Mouse (Mus musculus) cerebellum, adult 8-10 months (tissue): ENCODE results near the gene Nploc4.
"Not testable (repeated sequence)": the region's sequence is repeated elsewhere in the genome, so short reads cannot be mapped to it uniquely, and the experiment has no call there.

Source experiments
- DNase-seq: peaks from one replicate; pipeline ENCODE4 v3.0.0; 2022

Nploc4 gene

GRCm38 (mm10) chr11:120377337-120377736 is 60.2 kb downstream of the Nploc4 start:
- DNase-seq = no peak

GRCm38 (mm10) chr11:120376302-120377160 is 61.0 kb downstream of the Nploc4 start:
- DNase-seq = no peak

DNA sequence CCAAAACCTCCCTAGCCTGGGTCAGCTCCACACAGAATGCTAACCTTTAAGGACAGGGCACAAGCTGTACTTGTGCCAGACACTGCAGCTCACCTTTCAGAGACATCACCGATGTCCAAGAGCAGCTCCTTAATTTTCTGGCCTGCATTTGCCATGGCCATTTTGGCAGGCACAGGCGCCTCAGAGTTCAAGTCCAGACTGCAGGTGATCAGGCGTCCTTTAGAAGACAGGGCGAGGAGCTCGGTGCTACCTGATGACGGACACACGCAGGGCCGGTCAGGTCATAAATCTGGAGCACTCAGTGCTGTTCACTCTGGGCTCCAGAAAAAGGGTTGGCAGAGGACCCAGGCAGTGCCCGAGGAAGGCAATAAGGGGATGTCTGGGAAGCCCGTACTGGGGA is 62.2 kb downstream of the Nploc4 start:
- no peak for DNase-seq

DNA sequence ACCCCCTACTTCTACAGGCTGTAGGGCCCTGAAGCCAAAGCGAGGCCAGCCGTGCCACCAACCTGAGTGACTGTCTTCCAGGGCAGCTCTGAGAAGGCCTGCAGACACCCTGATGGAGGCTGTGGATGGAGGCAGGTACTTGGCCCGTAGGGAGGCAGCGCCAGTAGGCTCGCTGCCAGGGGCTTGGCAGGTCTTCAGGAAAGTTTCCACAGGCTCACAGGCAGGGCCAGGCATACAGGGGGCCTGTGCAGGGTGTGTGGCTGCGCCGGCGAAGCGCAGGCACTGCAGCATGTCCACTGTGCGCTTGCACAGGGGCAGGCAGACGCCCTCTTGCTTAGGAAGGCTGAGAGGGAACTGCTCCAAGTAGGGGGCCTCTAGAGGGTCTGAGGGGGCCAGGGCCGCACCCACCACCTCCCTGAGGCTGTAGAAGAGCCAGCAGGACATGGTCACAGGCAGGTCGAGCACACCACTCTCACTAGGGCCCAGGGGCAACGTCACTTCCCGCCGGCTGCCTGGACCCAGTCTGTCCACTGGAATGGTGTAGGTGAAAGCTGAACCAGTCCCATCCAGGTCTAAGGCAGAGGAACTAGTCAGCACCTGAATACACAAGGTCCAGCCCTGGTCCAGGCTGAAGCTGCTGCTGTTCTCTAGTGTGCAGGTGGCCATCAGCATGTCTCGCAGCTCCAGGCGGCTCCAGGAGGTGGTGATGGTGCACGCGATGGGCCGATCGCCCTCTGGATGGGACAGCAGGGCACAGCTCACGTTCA is 63.5 kb downstream of the Nploc4 start:
- DNase-seq = no peak

DNA sequence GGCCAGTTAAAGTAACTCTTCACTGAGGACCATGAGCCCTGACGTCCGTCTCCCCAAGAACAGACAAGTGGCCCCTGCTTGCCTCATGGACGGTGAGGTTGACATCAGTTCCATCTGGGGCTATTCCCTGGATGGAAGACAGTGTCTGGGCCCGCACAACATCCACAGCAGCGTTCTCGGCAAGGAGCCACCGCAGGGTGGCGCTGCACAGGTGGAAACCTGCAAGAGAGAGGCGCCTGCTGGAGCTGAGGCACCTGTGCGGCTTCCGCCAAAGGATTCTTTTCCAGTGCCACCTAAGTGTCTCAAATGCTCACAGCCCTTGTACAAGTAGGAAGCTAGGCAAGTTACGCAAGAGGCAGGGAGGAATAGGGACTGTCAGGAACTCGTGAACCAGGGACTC is 64.5 kb downstream of the Nploc4 start:
- DNase-seq = no peak

DNA sequence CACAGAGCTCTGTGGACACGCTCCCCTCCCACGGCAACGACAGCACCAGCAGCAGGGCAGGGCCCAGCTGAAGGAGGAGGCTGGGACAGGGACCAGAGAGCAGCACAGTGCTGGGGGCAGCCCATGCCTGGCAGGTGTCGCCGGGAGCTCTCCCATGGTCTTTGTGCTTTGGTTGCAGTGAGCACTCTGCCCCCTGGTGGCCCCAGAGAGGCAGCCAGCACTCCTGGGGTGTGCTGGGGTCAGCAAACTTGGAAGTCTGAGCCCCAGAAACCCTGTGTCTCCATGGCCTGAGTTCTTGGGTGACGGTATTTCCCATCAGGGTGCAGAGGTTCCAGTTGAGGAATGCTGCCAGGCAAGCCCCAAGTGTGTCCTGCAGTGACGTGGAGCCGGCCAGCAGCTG is 67.9 kb downstream of the Nploc4 start:
- DNase-seq = no peak

DNA sequence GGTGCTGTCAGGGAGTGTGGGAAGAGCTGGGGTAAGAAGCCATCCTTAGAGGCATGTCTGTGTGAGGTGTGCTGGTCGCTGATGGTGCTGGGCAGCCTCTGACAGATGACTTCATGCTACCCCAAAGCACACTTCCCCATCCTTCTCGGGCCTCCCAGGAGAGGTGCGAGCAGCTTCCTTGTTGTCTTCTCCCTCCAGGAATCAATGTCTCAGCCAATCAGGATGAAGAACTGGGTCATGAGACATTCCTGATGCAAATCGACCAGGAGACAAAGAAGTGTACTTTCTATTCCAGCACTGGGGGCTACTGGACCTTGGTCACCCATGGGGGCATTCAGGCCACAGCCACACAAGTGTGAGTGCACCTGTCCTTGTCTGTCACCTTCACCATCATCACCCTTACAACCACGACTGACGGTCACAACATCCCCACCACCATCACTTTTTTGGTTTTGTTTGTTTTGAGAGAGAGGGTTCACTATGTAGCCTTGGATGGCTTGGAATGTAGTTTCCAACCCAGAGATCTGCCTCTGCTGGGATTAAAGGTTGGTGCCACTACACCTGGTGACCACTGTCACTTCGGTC is 71.0 kb downstream of the Nploc4 start:
- no peak for DNase-seq

GRCm38 (mm10) chr11:120362891-120363290 is 74.6 kb downstream of the Nploc4 start:
- DNase-seq = no peak

- DNase-seq = no peak
Observed at GRCm38 (mm10) chr11:120361295-120361694, 76.2 kb downstream of the Nploc4 start, which contains the start of gene Fscn2. Gene Fscn2 (plus strand): TSS chr11:120361534.

DNA sequence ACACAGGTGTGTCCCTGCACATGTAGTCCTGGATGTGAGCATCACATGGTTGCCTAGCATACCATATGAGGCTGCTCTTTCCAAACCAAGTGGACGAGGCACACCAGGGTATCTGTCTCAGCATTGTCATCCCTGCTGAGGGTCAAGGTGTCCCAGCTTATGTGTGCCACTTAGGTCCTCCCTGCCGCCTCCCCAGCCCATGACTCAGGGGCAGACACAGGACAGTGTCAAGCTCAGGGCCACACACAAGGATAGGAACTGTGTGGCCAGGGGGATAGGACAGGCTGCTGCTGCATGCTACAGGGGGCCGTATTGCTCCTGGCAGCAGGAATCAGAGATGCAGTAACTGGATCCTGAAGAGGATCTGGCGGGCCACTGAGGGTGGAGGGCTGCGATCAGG is 76.8 kb downstream of the Nploc4 start:
- DNase-seq = no peak

GRCm38 (mm10) chr11:120360062-120360461 is 77.4 kb downstream of the Nploc4 start:
- DNase-seq = no peak

DNA sequence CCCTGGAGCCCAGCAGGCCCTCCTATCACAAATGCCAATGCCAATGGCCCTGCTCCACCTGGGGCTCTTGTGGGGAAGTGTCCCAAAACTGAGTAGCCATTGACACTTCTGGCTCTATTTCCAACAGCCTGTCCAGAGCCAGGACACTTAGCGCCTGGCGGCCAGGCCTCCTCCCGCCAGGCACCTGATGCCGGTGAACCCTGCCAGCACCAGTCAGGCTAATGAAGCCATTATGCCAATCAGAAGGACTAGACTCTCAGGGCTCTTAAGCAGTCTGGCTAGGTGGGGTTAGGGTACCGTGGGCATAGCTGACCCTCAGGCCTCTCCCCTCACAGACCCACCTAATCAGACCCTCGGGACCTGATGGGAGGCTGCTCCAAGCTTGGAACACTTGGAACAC is 78.1 kb downstream of the Nploc4 start:
- DNase-seq = peak; percentile 47

GRCm38 (mm10) chr11:120357791-120358401 is 79.6 kb downstream of the Nploc4 start:
- DNase-seq = no peak

- no peak for DNase-seq
Observed at GRCm38 (mm10) chr11:120356900-120357299, 80.6 kb downstream of the Nploc4 start.

- no peak for DNase-seq
Observed at GRCm38 (mm10) chr11:120356319-120356840, 81.1 kb downstream of the Nploc4 start.

- DNase-seq = no peak
Observed at GRCm38 (mm10) chr11:120355277-120356039, 82.0 kb downstream of the Nploc4 start.

GRCm38 (mm10) chr11:120354304-120355276 is 82.9 kb downstream of the Nploc4 start:
- no peak for DNase-seq

GRCm38 (mm10) chr11:120353500-120354303 is 83.8 kb downstream of the Nploc4 start:
- peak; percentile 59 for DNase-seq

- no peak for DNase-seq
Observed at GRCm38 (mm10) chr11:120352571-120353290, 84.8 kb downstream of the Nploc4 start.

GRCm38 (mm10) chr11:120352093-120352350 is 85.5 kb downstream of the Nploc4 start:
- not testable (repeated sequence) for DNase-seq
